Mouse (Mus musculus): ENCODE results near the gene Elf1. TPM values are rescaled to one million over a fixed set of nuclear protein-coding genes. Genes with fewer than 3 reads are reported as not detected.
A peak's percentile ranks its signal among the peaks of the same experiment; 100 is the strongest.
"Not testable (repeated sequence)": the region's sequence is repeated elsewhere in the genome, so short reads cannot be mapped to it uniquely, and the experiment has no call there.

Elf1 gene
- polyA plus RNA-seq, 1 experiment from 2014 or later, result 14.0 TPM

DNA sequence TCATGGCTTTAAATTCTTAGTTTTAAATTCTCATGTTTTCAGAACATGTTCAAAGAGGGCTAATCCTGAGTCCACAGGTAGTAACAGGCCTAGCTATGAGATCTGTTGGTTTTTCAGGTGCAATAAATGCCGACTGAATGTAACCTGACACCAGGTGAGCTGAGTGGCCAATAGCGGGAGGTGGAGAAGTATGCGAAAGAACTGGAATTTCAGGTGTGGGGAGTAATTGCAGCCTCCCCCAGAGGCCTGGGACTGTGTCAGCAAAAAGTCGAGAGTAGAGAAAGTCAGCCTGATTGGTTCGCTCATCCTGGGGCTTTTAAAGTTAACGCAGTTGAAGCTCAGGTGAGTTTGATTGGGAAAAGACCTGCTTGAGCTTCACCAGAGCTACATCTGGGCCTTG, 46.7 kb downstream of the Elf1 start:
- Histone ChIP-seq H3K4me3 (ENCODE audit: low read length) (no peak overlapping the region), H3K4me1 (replicated peaks; ENCODE audit: control insufficient read depth, insufficient read depth, low read length) (peaks cover 7% of the 10 kb centered on the region), H3K9me3 (ENCODE audit: control insufficient read depth, low read length) (no peaks in the 10 kb centered on the region), H3K27me3 (ENCODE audit: control insufficient read depth, insufficient read depth, low read depth, low read length) (no peaks in the 10 kb centered on the region), H3K36me3 (ENCODE audit: control insufficient read depth, insufficient read depth, low read length) (no peaks in the 10 kb centered on the region), H3K4me2 (ENCODE audit: low read depth, low read length) (no peak overlapping the region), H3K27ac (ENCODE audit: low read length) (peak overlapping the region; percentile 58; the same call in 1 of the 2 replicates), H3K9ac (ENCODE audit: low read length) (no peak overlapping the region)
- peak; percentile 98 for ATAC-seq (ENCODE audit: low read depth)
- WGBS, result 41% methylated on average over 6 of the region's 6 CpGs

DNA sequence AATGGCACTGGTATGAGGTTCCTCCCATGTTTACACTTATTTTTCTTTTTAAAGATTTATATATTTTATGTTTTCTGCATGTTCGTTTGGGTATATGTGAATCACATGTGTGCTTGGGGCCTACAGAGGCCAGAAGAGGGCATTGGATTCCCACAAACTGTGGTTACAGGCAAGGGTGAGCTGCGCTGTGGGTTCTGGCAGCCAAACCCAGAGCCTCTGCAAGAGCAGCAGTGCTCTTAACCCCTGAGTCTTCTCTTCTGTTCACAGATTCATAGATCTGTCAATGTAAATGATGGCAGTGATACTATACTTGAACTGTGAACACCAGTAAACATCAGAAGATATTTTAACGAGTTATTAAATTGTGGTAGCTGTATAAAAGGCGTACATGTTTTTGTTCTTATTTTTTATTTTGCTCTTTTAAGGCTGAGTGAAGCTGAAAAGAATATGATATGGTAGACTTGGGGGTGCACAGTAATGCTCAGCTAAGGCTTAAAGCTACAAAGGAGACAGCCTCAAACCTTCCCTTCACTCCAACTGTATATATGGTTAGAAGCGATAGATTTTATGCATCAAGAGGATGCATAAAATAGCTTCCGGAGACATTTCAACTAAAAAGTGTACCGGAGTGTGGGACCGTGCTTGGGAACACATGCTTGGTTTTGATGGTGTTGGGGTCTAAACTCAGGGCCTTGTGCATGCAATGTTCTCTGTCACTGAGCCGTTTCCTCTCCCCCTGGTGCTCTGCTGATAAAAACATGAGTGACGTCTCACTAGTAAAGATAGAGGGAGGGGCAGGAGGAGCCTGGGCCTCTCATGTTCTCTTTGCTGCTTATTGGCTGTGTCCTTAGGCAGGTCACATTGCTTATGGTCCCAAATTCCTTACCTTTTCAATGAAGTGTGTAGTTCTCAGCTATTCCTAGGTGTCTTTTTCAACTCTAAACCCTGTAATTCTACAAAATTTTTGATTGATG, 48.9 kb downstream of the Elf1 start:
- no peaks in the 10 kb centered on the region for H3K36me3 ChIP-seq (ENCODE audit: control insufficient read depth, insufficient read depth, low read length)
- no peak overlapping the region for H3K27ac ChIP-seq (ENCODE audit: low read length)
- no peak overlapping the region for H3K4me2 ChIP-seq (ENCODE audit: low read depth, low read length)
- H3K27me3 ChIP-seq (ENCODE audit: control insufficient read depth, insufficient read depth, low read depth, low read length), result no peaks in the 10 kb centered on the region
- H3K4me1 ChIP-seq (replicated peaks; ENCODE audit: control insufficient read depth, insufficient read depth, low read length), result peaks cover 5% of the 10 kb centered on the region
- WGBS, result 77% methylated on average over 10 of the region's 10 CpGs
- H3K9ac ChIP-seq (ENCODE audit: low read length), result no peak overlapping the region
- no peaks in the 10 kb centered on the region for H3K9me3 ChIP-seq (ENCODE audit: control insufficient read depth, low read length)
- H3K4me3 ChIP-seq (ENCODE audit: low read length), result no peak overlapping the region
- ATAC-seq (ENCODE audit: low read depth), result no peak

DNA sequence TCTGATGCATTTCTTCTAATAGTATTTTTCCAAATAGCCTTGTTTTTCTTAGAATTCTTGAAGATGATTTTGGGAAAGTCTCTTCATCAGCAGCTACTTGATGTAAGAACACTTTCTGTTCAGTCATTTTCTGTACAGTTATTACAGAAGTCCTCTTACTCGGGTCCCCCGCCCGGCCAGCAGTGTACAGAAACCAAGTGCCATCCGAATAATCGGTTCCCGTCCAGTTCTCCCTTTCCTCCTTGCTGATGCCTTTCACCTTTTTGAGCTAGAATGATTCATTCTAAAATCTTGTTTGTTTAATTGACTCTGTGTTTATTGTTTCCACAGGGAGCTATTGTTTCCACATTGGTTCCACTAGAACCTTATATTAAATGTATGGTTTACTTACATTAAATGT, 49.8 kb downstream of the Elf1 start:
- Histone ChIP-seq H3K36me3 (ENCODE audit: control insufficient read depth, insufficient read depth, low read length) (no peaks in the 10 kb centered on the region), H3K9ac (ENCODE audit: low read length) (no peak overlapping the region), H3K9me3 (ENCODE audit: control insufficient read depth, low read length) (no peaks in the 10 kb centered on the region), H3K4me3 (ENCODE audit: low read length) (no peak overlapping the region), H3K27ac (ENCODE audit: low read length) (no peak overlapping the region), H3K4me2 (ENCODE audit: low read depth, low read length) (no peak overlapping the region), H3K27me3 (ENCODE audit: control insufficient read depth, insufficient read depth, low read depth, low read length) (no peaks in the 10 kb centered on the region), H3K4me1 (replicated peaks; ENCODE audit: control insufficient read depth, insufficient read depth, low read length) (peaks cover 11% of the 10 kb centered on the region)
- ATAC-seq (ENCODE audit: low read depth), result no peak
- 82% methylated on average over 6 of the region's 6 CpGs for WGBS

- ATAC-seq (ENCODE audit: low read depth), result no peak
- H3K9me3 ChIP-seq (ENCODE audit: control insufficient read depth, low read length), result no peaks in the 10 kb centered on the region
- no peak overlapping the region for H3K9ac ChIP-seq (ENCODE audit: low read length)
- no peak overlapping the region for H3K27ac ChIP-seq (ENCODE audit: low read length)
- no peaks in the 10 kb centered on the region for H3K36me3 ChIP-seq (ENCODE audit: control insufficient read depth, insufficient read depth, low read length)
- H3K4me3 ChIP-seq (ENCODE audit: low read length), result no peak overlapping the region
- no peak overlapping the region for H3K4me2 ChIP-seq (ENCODE audit: low read depth, low read length)
- 76% methylated on average over 8 of the region's 8 CpGs for WGBS
- peaks cover 12% of the 10 kb centered on the region for H3K4me1 ChIP-seq (replicated peaks; ENCODE audit: control insufficient read depth, insufficient read depth, low read length)
- H3K27me3 ChIP-seq (ENCODE audit: control insufficient read depth, insufficient read depth, low read depth, low read length), result no peaks in the 10 kb centered on the region
These were observed 51.2 kb downstream of the Elf1 start for GRCm38 (mm10) chr14:79532036-79532776.

DNA sequence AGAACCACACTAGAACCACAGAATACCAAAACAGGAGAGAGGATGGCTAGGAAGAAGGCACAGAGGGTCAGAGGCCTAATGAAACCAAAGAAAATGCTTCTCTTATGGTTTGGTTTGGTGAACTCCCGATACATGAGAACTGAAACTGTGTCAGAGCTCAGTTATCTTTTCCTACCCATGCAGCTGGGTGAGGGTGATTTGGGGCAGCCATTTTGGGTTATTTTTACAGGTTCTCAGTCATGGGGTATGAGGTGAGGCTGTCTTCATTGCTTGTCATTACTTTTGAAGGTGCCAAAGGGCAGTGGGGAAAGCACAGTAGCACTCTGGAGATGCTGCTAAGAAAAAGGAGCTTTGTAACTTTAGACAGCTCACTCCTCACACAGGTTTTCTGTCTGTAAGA, 52.4 kb downstream of the Elf1 start:
- Histone ChIP-seq H3K9me3 (ENCODE audit: control insufficient read depth, low read length) (no peaks in the 10 kb centered on the region), H3K27ac (ENCODE audit: low read length) (0 out of 2 replicates have a peak overlapping the region, but pooled peaks have one; percentile 1), H3K9ac (ENCODE audit: low read length) (no peak overlapping the region), H3K4me2 (ENCODE audit: low read depth, low read length) (no peak overlapping the region), H3K4me1 (replicated peaks; ENCODE audit: control insufficient read depth, insufficient read depth, low read length) (peaks cover 13% of the 10 kb centered on the region), H3K36me3 (ENCODE audit: control insufficient read depth, insufficient read depth, low read length) (no peaks in the 10 kb centered on the region), H3K4me3 (ENCODE audit: low read length) (no peak overlapping the region), H3K27me3 (ENCODE audit: control insufficient read depth, insufficient read depth, low read depth, low read length) (no peaks in the 10 kb centered on the region)
- no peak for ATAC-seq (ENCODE audit: low read depth)
- 75% methylated on average over 1 of the region's 1 CpGs for WGBS

- Histone ChIP-seq H3K4me1 (replicated peaks; ENCODE audit: control insufficient read depth, insufficient read depth, low read length) (peaks cover 13% of the 10 kb centered on the region), H3K9me3 (ENCODE audit: control insufficient read depth, low read length) (no peaks in the 10 kb centered on the region), H3K4me3 (ENCODE audit: low read length) (no peak overlapping the region), H3K4me2 (ENCODE audit: low read depth, low read length) (no peak overlapping the region), H3K27ac (ENCODE audit: low read length) (peak overlapping the region; percentile 43; the same call in 1 of the 2 replicates), H3K27me3 (ENCODE audit: control insufficient read depth, insufficient read depth, low read depth, low read length) (no peaks in the 10 kb centered on the region), H3K36me3 (ENCODE audit: control insufficient read depth, insufficient read depth, low read length) (no peaks in the 10 kb centered on the region), H3K9ac (ENCODE audit: low read length) (no peak overlapping the region)
- WGBS, result 60% methylated on average over 3 of the region's 3 CpGs
- peak; percentile 34; the same call in 1 of the 2 replicates for ATAC-seq (ENCODE audit: low read depth)
These were observed 53.2 kb downstream of the Elf1 start for GRCm38 (mm10) chr14:79534206-79534605.

DNA sequence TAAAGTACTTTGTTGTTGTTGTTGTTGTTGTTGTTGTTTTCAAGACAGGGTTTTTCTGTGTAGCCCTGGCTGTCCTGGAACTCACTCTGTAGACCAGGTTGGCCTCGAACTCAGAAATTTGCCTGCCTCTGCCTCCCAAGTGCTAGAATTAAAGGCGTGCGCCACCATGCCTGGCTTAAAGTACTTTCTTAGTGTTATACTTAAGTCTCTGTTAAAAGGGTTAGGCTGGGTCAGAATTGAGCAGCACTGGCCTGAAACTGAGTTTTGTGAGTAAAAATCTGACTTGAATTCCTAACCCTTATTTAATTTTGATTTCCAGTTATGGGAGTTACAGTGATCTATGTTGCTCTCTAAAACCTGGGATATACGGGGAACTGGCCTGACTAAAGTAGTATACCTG, 53.7 kb downstream of the Elf1 start:
- not testable (repeated sequence) for H3K4me2 ChIP-seq (ENCODE audit: low read depth, low read length); H3K9ac ChIP-seq (ENCODE audit: low read length); H3K9me3 ChIP-seq (ENCODE audit: control insufficient read depth, low read length); H3K27ac ChIP-seq (ENCODE audit: low read length); H3K27me3 ChIP-seq (ENCODE audit: control insufficient read depth, insufficient read depth, low read depth, low read length); ATAC-seq (ENCODE audit: low read depth); H3K4me3 ChIP-seq (ENCODE audit: low read length); H3K36me3 ChIP-seq (ENCODE audit: control insufficient read depth, insufficient read depth, low read length)
- H3K4me1 ChIP-seq (replicated peaks; ENCODE audit: control insufficient read depth, insufficient read depth, low read length), result peaks cover 13% of the 10 kb centered on the region
- 87% methylated on average over 4 of the region's 4 CpGs for WGBS

DNA sequence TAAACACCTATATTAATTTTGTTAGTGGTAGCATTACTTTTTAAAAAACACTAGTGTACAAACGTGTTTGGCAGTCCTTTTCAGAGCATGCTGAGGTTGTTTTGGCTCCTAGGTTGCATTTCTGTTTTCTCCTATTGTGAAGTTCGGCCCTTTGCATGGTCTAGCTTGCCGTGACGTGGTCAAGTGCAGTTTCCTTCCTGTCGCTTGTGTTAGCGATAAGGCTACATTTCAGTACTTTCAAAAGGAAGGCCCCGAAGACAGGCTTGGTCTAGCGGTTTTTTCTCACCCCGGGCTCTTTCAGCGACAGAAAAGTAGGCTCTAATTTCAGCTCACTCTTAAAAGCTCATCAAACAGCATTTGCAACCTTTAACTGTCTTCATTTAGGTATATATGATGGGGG, 54.3 kb downstream of the Elf1 start:
- 31% methylated on average over 10 of the region's 10 CpGs for WGBS
- Histone ChIP-seq H3K4me3 (ENCODE audit: low read length) (no peak overlapping the region; the same call in 1 of the 2 replicates), H3K27me3 (ENCODE audit: control insufficient read depth, insufficient read depth, low read depth, low read length) (no peaks in the 10 kb centered on the region), H3K4me1 (replicated peaks; ENCODE audit: control insufficient read depth, insufficient read depth, low read length) (peaks cover 13% of the 10 kb centered on the region), H3K36me3 (ENCODE audit: control insufficient read depth, insufficient read depth, low read length) (no peaks in the 10 kb centered on the region), H3K27ac (ENCODE audit: low read length) (peak overlapping the region; percentile 77), H3K9ac (ENCODE audit: low read length) (peak overlapping the region; percentile 27), H3K4me2 (ENCODE audit: low read depth, low read length) (peak overlapping the region; percentile 26; the same call in 1 of the 2 replicates), H3K9me3 (ENCODE audit: control insufficient read depth, low read length) (no peaks in the 10 kb centered on the region)
- peak; percentile 47; the same call in 1 of the 2 replicates for ATAC-seq (ENCODE audit: low read depth)

- no peak overlapping the region for H3K4me3 ChIP-seq (ENCODE audit: low read length)
- ATAC-seq (ENCODE audit: low read depth), result no peak
- WGBS, result 56% methylated on average over 5 of the region's 5 CpGs
These were observed 55.0 kb downstream of the Elf1 start for GRCm38 (mm10) chr14:79536011-79536410.

More at GRCm38 (mm10) chr14:79536011-79536410, 55.0 kb downstream of the Elf1 start:
- Histone ChIP-seq H3K9me3 (ENCODE audit: control insufficient read depth, low read length) (no peaks in the 10 kb centered on the region), H3K4me2 (ENCODE audit: low read depth, low read length) (no peak overlapping the region), H3K27me3 (ENCODE audit: control insufficient read depth, insufficient read depth, low read depth, low read length) (no peaks in the 10 kb centered on the region), H3K4me1 (replicated peaks; ENCODE audit: control insufficient read depth, insufficient read depth, low read length) (peaks cover 13% of the 10 kb centered on the region), H3K9ac (ENCODE audit: low read length) (no peak overlapping the region; the same call in 1 of the 2 replicates), H3K36me3 (ENCODE audit: control insufficient read depth, insufficient read depth, low read length) (no peaks in the 10 kb centered on the region), H3K27ac (ENCODE audit: low read length) (peak overlapping the region; percentile 18; the same call in 1 of the 2 replicates)
